Mouse (Mus musculus) olfactory bulb, adult 2 months (tissue): ENCODE measurements around the gene Dnlz.

Experiments
- CTCF ChIP-seq: fragments of 200-500 bp; IDR thresholded peaks from 2 replicates; pipeline ENCODE4 v1.5.1; 2012; ENCODE audit warnings: low read depth, mild to moderate bottlenecking, low read length, moderate library complexity; ENCODE audit not compliant: insufficient read depth
- POLR2A ChIP-seq: fragments of 200-500 bp; IDR thresholded peaks from 2 replicates; pipeline ENCODE4 v1.6.1; 2012; ENCODE audit warnings: mild to moderate bottlenecking, low read depth, low read length, moderate library complexity; ENCODE audit not compliant: insufficient read depth

DNA sequence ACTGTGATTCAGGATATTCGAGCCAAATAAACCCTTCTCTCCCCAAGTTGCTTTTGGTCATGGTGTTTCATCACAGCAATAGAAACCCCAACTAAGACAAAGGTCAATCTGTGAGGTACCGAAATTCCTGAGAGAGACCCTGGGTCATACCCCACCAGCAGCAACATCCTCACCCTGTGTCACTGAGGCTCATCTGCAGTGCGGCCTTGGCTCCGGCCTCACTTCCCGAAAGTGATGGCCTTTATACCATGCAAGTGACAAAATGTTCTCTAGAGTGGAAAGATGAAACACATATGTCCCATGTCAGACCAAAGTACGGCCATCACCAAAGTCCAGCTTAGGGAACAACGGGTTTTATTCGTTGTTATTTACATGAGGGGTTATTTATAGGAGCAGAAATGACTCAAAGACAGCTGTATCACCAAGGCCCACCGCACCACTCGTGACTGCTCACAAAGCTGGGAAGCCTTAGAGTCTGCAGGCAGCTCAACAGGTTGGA lies 49.9 kb downstream of the Dnlz start:
- TF ChIP-seq CTCF, result no peak
- no peak for TF ChIP-seq POLR2A
